Mouse (Mus musculus) olfactory bulb, adult 2 months (tissue): ENCODE measurements around the gene Adamts9. TPM values are rescaled to one million over a fixed set of nuclear protein-coding genes. Genes with fewer than 3 reads are reported as not detected.

Experiments
- H3K27ac ChIP-seq: fragments of 200-500 bp; 2 replicates; pipeline ENCODE4 v1.5.1; 2012; ENCODE audit warnings: low read depth, low read length; ENCODE audit not compliant: insufficient read depth
- H3K4me1 ChIP-seq: fragments of 200-500 bp; 2 replicates; pipeline ENCODE4 v1.6.1; 2012; ENCODE audit warnings: low read length; ENCODE audit not compliant: control insufficient read depth, insufficient read depth
- H3K4me3 ChIP-seq: fragments of 200-500 bp; 2 replicates; pipeline ENCODE4 v1.5.1; 2012; ENCODE audit warnings: mild to moderate bottlenecking, low read depth, low read length, moderate library complexity; ENCODE audit not compliant: insufficient read depth
- CTCF ChIP-seq: fragments of 200-500 bp; IDR thresholded peaks from 2 replicates; pipeline ENCODE4 v1.5.1; 2012; ENCODE audit warnings: low read depth, mild to moderate bottlenecking, low read length, moderate library complexity; ENCODE audit not compliant: insufficient read depth
- POLR2A ChIP-seq: fragments of 200-500 bp; IDR thresholded peaks from 2 replicates; pipeline ENCODE4 v1.6.1; 2012; ENCODE audit warnings: mild to moderate bottlenecking, low read depth, low read length, moderate library complexity; ENCODE audit not compliant: insufficient read depth
- WGBS: fragments of 180-500 bp; shearing (Covaris S2); methylation state at CpG from one replicate; pipeline ENCODE4 v1.1.7; 2018; 5-methylcytosine and 5-hydroxymethylcytosine counted together
- polyA plus RNA-seq: library from polyadenylated mRNA; stranded (reverse); fragments of >200 nt; gene quantifications from 2 replicates; pipeline ENCODE4 v1.2.4, GENCODE M21; 2012; ENCODE audit warnings: low replicate concordance; ENCODE audit not compliant: missing spikeins, insufficient read depth, insufficient read length

Adamts9 gene
- polyA plus RNA-seq = not detected in 2 replicates

GRCm38 (mm10) chr6:92943057-92943781 lies at the start of gene Adamts9:
Adamts9 (minus strand) TSS chr6:92943492.
- peaks cover 21% of the 10 kb centered on the region for H3K4me1 ChIP-seq
- TF ChIP-seq POLR2A = peak; percentile 32; the same call in 1 of the 2 replicates
- no peak for TF ChIP-seq CTCF
- WGBS = 1% methylated on average over 65 of the region's 68 CpGs
- peak within 1 kb of the TSS; percentile 56 for H3K4me3 ChIP-seq
- H3K27ac ChIP-seq = no peak within 1 kb of the TSS

- WGBS = 47% methylated on average over 1 of the region's 1 CpGs
- no peak overlapping the region for H3K4me3 ChIP-seq
- TF ChIP-seq POLR2A (no peak), CTCF (no peak)
- peaks cover 3% of the 10 kb centered on the region for H3K4me1 ChIP-seq
- H3K27ac ChIP-seq = no peak overlapping the region
These were observed 48.3 kb upstream of the Adamts9 start for GRCm38 (mm10) chr6:92991616-92992015.

- peaks cover 3% of the 10 kb centered on the region for H3K4me1 ChIP-seq
- WGBS = 92% methylated on average over 10 of the region's 10 CpGs
- no peak overlapping the region for H3K27ac ChIP-seq
- TF ChIP-seq POLR2A = no peak
- TF ChIP-seq CTCF = no peak
- no peak overlapping the region for H3K4me3 ChIP-seq
These were observed 45.3 kb upstream of the Adamts9 start for GRCm38 (mm10) chr6:92988620-92988998.

DNA sequence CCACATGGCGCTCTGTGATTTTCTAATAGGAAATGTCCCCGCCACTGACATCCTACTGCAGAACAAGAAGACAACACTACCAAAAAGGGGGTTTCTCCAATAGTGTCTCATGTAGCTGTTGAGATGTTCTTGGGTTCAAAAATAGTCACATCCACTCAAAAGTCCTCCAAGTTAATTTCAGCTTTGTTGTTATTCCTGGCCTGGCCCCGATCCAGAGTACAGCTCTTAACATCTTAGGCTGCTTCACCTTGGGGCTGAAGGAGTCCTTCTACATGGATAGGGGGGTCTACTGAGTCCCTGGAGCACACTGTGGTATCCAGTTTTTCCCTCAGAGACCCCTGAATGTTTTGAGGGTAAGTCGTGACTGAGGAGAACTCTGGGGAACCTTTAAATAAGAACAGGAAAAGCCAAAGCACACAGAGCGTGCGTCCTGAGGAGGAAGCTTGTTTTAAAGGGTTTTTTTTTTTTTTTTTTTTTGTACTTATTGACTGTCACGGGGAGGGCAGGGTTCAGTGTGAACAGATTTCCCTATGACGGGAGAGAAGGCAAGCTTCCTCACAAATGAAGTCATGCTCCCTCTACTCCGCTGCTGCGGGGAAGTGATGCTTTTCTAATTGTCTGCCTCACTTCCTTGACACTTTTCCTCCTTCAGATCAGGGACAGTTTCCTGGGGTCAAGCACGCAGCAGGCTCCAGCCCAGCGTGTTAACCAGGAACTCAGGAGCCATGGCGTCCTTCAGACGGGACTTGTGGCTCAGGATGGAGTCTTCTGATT lies 44.7 kb upstream of the Adamts9 start:
- 82% methylated on average over 14 of the region's 14 CpGs for WGBS
- no peak overlapping the region for H3K27ac ChIP-seq
- H3K4me3 ChIP-seq = no peak overlapping the region
- no peak for TF ChIP-seq CTCF
- TF ChIP-seq POLR2A = no peak
- peaks cover 2% of the 10 kb centered on the region for H3K4me1 ChIP-seq

DNA sequence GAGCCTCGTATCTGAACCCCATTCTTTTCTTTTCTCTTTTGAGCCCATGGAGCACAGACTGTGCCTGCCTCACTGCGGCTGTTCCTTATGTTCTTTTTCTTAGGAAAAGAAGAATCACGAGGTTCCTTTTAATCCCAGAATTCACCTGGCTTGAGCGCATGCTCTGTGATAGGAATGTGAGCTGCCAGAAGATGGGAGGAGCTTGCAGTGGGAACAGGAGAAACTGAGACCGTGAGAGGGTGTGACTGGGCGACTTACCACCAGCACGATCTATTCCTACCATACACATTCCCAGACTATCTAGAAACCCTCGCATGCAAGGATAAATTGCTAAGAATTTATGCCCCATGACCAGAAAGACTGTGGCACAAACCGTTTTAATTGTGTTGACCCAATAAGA lies 44.1 kb upstream of the Adamts9 start:
- Histone ChIP-seq H3K4me1 (no peaks in the 10 kb centered on the region), H3K4me3 (no peak overlapping the region), H3K27ac (no peak overlapping the region)
- 88% methylated on average over 9 of the region's 9 CpGs for WGBS
- TF ChIP-seq CTCF (no peak), POLR2A (no peak)

DNA sequence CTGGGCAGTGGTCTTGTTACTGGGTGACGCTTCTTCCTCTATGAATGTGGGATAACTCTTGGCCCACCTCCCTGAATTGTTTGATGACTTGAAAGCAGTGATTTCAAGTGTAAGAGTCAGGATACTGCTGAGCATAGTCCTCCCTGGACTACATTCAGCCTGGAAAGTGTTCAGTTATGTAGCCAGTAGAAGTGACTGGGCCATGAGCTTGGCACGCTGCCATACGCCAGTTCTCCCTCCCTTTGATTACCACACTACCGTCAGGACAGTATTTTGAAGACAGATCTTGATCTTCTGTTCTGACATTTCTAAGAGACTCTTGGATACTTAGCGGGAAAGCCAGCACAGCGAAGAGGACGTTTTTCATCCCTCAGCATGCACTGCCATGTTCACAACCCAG lies 40.1 kb upstream of the Adamts9 start:
- TF ChIP-seq POLR2A (no peak), CTCF (no peak)
- no peak overlapping the region for H3K4me3 ChIP-seq
- H3K4me1 ChIP-seq = no peaks in the 10 kb centered on the region
- H3K27ac ChIP-seq = no peak overlapping the region
- WGBS = 84% methylated on average over 7 of the region's 7 CpGs

- TF ChIP-seq CTCF (no peak), POLR2A (no peak)
- Histone ChIP-seq H3K4me3 (no peak overlapping the region), H3K27ac (no peak overlapping the region), H3K4me1 (no peaks in the 10 kb centered on the region)
- WGBS = 78% methylated on average over 7 of the region's 7 CpGs
These were observed 38.3 kb upstream of the Adamts9 start for GRCm38 (mm10) chr6:92981451-92982186.

- TF ChIP-seq POLR2A (no peak), CTCF (no peak)
- no peaks in the 10 kb centered on the region for H3K4me1 ChIP-seq
- 86% methylated on average over 3 of the region's 3 CpGs for WGBS
- no peak overlapping the region for H3K4me3 ChIP-seq
- H3K27ac ChIP-seq = no peak overlapping the region
These were observed 30.0 kb upstream of the Adamts9 start for GRCm38 (mm10) chr6:92973340-92973739.
